Mouse (Mus musculus): ENCODE measurements at regions not wholly inside any gene's neighbourhood (a gene's known extent, or its start where the extent isn't known, plus 50 kb on each side); places are given as distances from the start of the nearest gene placed in this dataset.

DNA sequence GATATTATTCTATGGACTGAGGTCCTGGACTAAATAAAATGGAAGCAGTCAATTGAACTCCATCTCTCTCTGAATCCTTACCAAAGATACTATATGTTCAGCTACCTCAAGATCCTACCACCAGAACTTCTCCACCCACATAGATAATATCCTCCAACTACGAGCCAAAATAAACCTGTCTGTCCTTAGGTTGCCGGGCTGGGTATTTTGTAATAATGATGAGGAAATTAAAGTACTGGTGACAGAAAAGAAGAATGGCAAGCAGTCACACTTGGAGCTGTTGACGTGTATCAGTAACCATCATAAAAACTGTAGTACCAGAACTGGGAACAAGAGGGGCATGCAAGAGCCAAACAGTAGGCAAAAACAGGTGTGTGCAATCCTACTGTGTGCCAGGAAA lies 98.7 kb downstream of the Sox9 start:
- no peak for TF ChIP-seq POLR2A (IDR thresholded peaks at IDR 0.05; ENCODE audit: extremely low read depth, insufficient read depth, low read length)
- no peak for TF ChIP-seq CTCF (IDR thresholded peaks at IDR 0.05; ENCODE audit: extremely low read depth, insufficient read depth, low read length)

All from cortical plate, adult 2 months (tissue).